Mouse (Mus musculus): ENCODE measurements around the gene Schip1.

Schip1 gene

DNA sequence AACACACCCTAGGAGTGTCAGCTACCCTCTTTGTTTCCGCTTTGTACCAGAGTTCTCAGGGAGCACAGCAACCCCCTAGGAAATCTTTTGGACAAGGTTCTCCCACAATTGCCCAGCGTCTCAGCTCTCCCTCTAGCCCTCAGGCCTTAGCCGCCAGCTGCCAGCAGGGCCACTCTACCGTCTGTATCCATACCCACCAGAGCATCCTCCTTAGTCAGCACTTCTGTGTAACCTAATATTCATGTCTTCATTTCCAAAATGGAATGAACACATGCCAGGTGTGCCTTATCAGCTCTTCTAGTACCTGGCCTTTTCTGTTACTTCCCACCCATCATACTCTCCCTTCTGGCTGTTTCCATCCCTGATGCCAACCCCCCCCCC is 501.1 kb downstream of the Schip1 start:
- no peak for DNase-seq

DNA sequence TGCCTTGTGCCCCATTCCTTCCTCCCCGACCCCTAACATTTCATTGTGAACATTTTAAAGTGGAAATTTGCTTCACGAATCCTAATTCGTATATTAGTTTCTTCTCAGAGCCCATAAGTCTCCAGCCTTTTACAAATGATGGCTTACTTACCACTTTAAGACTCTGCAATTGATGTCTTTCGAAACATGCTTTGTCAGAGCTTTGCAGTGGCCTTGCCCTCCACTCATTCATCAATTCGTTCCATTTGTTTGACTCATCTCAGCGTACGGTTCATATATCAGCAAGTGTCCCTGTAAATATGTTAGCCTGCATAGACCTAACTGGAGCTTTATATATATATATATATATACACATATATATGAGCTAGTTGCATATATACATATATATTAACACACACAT is 503.0 kb downstream of the Schip1 start:
- DNase-seq, result no peak

DNA sequence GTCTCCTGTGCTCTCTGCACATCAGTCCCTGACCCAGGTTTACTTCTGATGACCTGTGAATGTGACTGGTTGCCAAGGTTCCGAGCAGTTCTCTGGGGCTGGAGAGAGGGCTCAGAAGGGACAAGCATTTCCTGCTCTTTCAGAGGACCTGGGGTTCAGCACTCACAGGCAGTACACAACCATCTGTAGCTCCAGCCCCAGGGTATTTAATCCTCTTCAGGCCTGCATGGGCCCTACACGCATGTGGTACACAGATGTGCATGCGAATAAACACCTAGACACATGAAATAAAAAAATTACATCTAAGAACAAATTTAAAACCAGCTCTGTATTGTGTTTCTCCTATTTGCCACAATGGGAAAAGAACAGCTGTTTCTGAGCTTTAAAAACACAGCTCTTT is 503.5 kb downstream of the Schip1 start:
- DNase-seq, result no peak

DNA sequence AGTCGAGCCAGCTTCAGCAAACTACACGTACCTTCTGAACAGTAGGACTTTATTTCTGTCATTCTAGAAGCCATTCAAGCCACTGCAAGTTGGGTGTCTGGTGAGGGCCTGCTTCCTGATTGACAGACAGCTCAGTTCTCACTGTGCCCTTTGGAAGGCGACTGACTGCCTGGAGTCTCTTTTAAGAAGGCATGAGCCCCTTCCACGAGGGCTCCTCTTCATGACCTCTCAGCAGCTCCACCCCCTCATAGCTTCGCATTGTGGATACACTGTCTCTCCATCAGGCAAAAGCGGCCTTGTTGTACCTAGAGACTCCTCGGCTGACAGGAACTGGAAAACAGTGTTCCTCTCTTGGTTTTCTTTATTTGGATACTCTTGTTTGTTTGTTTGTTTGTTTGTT is 504.1 kb downstream of the Schip1 start:
- DNase-seq, result no peak

DNA sequence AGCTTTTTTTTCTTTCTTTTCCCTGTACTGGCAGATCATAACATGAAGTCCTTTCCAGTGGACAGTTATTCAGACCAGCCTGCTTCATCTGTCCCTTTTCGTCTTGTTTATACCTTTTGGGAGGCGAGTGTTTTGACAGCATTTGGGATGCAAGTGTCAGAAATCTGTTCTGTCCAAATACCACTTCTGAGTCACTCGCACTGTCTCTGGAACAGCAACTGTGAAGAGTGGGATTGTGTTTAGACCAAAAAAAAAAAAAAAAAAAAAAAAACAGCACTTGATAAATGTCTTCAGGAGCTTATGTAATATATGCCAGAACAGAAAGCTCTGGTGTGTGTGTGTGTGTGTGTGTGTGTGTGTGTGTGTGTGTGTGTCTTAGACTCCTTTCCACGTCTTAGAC is 505.7 kb downstream of the Schip1 start:
- DNase-seq, result no peak

DNA sequence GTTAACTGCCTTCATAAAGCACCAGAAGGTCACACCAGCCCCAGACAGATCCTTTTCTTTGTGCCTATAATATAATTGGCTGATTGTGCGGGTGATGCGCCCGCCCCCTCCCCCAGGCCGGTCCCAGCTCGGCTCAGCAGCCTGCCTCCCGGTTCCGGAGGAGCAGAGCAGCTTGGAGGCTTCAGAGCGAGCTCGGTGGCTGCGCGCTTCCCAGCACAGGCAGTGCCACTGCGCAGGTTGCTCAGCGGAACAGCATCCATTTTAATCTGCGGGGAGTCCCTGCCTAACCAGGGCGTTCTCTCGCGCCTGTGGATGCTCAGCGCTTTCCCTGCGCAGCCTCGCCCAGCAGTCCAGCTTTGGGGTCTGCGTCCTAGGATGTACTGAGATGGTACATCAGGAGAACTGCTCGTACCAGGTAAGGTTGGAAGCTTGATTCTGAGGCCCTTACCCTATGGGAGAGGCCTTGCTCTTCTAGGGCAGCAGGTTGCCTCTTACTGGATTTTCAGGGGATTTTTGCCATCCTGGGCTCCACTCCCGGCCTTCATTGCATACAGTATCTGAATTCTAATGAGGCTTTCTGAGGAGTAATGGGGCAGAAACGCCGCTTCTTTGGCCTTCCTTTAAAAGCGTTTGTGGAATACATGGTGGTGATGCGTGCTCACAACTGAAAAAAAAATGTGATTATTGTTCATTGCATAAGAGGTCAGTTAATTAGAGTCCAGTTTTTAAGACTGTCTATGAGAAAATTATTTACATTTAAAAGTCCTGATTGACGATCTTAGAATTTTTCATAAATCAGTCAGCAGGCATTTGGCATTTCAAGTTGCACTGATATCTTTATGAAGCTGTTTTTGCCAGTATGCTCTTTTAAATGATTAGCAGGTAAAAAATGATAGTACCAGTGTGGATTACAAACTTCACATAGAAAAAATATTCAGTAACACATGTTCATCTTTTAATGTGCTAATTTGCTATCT is 507.9 kb downstream of the Schip1 start:
- no peak for DNase-seq

DNA sequence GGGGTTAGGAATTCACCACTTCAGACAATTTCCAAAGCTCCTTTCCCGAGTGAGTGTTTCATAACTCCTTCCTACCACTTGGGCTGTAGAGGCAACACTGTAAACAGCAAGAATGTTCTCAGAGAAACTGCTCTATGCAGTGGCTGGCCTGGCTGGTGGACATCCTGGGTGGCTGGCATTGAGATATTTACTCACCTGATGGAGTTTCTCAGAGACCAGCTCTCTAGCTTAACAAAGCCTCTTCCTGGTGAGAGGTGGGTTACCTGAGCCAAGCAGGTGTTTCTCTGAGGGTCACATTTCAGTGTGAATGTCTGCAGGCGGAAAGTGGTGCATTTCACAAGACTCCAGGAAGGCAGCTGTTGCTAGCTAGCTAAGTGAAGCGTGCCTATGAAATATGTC is 508.6 kb downstream of the Schip1 start:
- DNase-seq, result peak; percentile 74

DNA sequence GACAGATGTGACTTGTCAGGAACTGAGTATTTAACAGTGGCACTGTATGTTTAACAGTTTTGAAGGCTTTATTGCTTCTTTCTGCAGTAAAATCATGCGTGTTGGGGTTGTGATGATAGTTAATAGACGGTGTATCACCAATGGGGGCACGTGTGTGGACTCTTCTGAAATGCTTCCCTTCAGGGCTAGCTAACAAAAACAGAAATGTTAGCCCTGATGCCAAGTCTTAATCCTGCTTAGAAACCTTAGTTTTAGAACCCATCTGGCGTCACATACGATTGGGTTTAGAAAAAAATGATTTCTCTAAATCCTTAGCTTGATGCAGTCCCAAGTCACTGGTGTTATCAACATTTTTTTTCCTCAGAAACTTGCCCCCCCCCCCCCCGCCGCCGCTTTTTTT is 509.5 kb downstream of the Schip1 start:
- no peak for DNase-seq

DNA sequence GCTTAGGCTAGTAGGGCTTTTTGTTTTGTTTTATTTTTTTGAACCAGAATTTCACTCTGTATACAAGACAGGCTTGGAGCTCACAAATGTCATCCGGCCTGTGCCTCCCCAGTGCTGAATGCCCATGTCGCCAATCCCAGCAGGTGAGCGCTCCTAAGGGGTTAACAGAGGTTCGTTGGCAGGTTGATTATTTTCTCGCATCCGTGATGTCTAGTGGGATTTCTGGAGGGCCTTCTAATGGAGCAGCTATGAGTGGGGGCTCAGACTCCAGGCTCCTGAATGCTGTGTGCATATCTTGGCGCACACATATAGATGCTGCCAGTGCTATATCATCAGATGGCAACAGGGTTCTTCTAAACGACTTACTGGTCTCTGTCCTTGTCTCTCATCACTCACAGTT is 510.0 kb downstream of the Schip1 start:
- DNase-seq, result no peak

DNA sequence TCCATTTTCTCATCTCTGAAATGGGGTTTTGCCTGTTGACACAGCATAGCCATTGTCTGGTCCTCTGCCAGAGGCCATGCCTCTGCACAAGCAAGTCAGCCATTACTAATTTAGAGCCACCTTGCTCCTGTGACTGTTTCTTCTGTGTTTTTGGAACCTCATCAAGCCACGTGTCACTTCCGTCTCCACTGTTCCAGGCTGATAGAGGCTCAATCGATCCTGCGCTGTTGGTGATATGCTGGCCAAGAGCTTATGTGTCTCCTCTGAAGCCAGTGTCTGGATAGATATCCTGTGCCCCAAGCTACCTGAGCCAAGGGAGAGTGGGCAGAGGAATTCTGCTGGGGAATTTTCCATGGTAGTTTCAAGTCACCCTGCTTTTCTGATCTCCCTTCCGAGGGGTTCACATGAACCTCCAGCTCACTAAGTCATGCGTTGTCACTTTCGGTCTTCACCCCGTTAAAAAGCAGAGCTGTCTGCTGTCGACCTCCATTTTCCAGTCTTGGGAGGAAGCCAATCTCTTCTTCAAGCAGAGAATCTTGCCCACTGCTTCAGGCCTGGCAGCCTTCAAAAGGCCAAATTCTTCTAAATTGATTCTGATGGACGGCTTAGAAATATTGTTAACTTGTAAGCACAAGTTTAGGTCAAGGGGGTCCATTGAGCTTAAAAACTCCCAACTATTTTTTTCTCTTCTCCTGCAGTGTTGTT is 511.2 kb downstream of the Schip1 start:
- DNase-seq, result no peak

DNA sequence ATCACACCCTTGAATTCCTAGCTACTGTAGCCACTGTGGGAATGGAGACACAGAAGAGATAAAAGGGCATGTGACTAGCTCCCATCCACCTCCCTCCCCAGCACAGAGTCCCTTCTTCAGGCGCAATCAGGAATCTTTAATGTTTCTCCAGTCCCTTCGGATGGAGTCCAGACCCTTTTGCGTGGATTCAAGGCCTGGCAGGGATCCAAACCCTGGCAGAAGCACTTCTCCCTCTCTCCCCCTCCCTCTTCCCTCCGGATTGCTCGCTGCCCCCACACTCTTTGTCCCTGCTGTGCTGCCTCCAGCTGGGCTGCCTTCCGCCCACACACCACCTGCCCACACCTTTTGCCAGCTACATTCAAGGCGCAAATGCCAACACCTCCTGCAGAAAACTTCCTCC is 511.8 kb downstream of the Schip1 start:
- no peak for DNase-seq

DNA sequence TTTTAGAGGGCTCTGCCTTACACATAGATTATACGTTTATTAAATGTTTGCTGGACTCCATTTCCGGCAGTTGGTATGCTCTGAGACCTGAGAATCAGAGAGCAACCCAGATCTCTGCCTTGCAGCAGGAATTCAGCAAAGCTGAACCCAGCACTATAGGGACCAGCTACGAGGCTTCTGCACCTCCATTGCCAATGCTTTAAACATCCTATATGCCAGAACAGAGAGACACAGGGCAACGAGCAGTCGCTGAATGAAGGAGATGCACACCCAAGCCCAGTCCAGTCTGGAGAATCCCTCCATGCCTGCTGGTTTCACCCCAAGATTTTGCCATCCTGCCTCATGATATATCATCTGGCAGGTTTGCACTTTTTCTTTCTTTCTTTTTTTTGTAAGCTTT is 512.3 kb downstream of the Schip1 start:
- DNase-seq, result no peak

DNA sequence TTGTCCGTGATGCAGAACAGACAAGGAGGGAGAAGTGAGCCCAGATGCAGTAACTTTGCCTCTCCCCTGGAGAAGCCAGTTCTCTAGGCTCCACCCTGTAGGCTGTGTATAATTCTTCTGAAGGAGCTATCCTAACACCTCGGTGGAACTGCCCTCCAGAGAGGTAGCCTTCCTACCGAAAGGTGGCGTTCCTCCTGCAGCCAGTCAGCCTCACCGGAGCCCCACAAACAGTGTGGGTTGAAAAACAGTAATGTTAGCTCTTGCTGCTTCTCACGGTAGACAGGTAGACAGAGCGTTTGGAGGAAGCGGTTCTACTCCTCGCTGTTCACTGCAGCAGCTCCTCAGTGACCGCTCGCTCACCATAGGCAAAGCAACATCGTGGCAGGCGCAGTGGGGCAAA is 517.0 kb downstream of the Schip1 start:
- DNase-seq, result no peak

DNA sequence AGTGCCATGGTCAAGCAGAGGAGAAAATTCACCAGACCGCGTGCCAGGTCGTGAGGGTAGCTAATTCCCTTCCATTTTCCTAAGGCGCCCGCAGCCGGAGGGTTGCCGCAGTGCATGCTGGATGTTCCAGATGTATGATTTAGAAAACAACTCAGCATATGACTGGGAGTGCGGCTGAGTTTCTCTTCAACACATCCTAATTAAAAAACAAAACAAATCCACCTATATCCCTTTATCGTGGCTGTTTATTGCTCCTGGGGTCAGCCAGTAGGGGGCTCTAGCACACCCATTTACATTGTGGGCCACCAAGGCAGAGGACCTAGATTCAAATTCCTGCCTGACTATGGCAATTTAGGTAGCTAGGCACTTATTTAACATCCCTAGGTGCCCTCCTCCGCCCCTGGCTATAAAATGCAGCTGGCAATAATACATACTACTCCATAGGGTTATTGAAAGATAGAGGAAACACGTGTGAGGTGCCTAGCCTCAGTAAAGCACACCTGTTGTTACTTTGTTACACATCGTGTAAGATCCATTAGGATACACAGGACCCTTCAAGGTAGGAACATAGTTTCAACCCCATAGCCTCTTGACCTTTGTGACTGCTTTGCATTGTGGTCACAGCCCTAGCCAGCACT is 517.6 kb downstream of the Schip1 start:
- DNase-seq, result peak; percentile 49

DNA sequence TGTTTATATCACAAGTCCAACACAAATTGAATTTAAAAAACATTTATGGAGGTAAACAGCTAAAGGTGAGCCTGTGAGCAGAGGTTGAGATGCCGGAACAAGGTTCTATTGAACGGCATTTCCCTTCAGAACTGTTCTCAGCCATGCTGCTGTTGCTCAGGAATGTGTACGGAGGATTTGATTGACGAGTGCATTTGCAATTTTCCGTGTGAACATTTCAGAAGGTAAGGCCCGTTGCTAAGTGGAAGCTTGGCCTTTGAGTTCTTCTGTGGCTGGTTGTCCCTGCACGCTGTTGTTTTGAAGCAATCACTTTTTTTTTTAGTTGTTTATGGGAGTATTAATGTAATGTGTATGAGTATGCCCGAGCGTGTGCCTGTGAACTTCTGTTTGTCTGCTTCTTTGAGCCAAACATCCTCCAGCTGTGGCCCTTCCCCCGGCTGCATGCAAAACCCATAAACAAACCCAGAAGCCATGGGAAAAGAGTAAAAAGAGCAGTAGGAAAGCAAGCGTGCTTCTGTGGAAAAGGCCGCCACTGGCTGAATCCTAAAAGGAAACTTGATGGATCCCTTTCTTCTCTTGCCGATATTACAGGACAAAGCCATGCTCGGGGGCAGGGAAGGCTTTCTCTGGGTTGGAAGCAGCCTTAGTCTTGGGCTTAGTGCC is 518.6 kb downstream of the Schip1 start:
- peak; percentile 63 for DNase-seq

DNA sequence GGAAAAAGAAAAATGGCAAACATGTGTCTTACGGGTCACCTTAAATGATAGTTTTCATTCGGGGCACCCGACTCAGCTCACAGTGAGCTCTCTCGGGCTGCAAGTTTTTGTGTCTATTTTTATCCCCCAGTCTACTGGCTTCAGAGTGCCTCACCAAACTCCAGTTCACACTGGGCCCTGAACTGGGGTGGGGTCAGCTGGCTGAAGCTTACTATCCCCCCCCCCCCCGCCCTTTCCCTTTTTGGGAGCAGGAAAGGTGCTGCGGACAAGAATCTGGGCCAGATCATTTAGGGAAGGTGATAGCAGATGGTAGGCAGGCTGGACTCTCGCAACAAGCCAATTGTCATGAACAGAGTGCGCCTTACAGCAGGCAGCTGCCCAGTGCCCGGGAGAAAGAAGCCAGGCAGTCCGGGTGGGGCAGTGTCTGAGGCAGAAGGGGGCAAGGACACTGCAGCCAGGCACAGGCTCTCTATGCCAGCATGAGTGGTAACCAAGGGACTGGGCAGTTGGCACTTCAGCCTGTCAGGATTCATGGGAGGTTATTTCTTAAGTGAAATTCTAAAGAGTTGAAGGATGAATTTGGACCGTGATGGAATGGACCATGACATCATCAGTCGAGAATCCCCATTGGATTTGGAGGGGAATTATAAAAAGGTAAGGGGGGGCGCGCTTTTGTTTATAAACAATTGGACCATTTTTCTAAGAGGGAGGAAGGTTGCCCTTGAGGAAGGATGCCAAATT is 519.3 kb downstream of the Schip1 start:
- peak; percentile 67 for DNase-seq

DNA sequence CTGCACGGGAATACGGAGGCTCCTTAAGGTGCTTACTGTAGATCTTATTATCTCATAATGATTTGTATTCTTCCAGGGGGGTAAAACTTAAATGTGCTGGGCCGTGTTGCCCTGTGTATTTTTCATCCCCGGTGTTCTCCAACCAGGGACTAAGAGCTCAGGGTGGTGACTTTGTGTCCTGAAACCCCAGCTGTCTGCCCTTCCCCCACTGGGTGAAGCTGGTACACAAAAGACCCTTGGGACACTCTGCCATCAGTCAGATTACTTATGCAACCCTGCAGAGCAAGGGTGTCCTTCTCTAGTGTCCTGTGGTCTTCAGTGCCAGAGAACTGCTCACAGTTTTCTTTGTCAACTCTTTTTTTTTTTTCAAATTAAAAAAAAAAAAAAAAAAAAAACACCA is 520.6 kb downstream of the Schip1 start:
- peak; percentile 30 for DNase-seq

DNA sequence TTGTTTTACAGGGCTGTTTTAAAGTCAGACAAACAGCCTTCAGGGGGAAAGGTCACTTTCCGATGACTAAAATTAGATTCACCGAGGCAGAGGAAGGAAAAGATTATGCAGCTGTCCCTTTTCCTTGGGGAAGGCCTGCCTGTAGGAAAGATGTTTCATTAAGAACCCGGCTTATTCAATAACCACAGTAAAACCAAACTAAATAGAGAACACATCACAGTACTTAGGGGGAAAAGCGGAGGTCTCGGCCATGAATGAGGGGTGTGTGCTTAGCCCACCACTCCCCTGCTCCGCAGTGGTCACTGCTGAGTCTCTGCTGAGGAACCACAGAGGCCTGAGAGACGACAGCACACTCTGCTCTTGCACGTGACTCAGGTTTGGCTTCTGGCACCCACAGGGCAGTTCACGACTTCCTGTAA is 522.1 kb downstream of the Schip1 start:
- no peak for DNase-seq

DNA sequence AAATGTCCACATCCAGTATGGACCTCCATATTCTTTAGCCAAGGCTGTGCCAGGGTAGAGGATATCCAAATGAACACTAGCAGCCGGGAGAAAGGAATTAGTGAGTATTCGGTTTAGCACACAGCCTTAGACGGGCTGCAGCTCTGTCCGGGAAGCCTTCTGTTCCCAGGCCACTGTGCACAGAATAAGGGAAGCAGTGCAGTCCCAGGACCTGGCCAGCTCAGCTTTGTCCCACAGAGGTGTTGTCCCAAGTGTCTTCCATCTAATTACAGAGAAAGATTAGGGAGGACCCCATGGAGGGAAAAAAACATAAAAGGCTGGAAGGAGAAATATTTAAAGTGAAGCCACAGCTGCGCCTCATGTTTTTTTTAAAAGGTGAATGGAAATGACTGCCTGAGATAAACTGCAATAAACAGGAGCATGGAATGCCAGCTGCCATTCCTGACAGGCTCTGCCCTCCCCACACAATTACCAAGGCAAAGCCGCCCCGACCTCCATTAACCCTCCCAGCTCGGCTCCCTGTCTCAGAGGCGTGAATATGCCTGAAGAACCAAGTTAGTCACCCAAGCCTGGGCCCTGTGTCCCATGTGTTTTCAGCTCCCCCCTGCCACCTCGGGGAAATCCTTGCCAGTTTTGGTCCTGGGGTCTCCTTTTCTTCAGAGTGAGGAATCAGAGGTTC is 523.1 kb downstream of the Schip1 start:
- DNase-seq, result no peak

DNA sequence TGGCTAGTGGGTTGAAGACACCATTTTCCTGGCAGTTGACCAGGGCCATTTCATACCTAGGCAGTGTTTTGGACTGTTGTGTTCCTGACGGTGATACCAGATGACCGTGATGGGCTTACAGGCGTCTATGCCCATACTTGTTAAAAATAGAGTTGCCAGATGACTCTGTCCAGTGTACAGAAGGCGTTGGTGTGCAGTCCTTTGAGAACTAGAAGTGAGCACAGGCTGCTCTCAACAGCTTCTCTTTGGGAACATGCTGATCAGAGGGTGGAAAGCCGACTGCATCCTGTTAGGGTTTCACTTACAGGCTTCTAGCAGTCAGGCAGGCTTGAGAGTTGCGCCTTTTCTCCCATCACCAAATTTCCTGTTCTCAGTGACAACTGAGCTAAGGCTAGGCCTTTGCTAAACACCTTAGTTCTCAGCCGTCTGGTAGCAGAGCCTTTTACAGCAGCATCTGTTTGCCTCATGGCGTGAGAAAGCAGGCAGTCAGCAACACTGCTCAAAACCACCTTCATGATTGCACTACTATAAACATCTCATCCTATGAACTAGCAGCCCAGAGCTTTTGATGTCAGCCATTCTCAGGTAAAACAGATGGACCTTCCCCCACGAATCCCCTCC is 524.7 kb downstream of the Schip1 start:
- no peak for DNase-seq

DNA sequence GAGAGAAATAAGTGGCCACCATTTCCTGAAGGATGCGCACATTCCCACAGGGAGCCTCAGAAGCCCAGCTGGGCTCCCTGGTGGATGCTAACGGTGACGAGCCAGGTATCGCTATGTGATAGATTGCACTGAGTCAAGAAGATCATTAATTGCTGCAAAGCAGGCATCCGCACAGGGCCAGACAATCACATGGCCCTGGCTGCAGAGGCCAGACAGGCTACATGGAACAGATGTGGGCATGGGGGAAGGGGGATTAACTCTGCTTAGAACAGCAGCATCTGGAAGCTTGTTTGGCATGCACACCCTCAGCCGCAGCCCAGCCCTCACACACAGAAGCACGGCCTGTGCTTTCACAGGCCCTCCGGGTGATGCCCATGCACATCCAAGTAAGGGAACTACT is 525.8 kb downstream of the Schip1 start:
- DNase-seq, result peak; percentile 25
